Mouse (Mus musculus): ENCODE results near the gene Gm21992. TPM values are rescaled to one million over a fixed set of nuclear protein-coding genes. Genes with fewer than 3 reads are reported as not detected.

Gm21992 gene
- polyA plus RNA-seq, 1 experiment from 2014 or later = 12.9 TPM

- Histone ChIP-seq H3K9me3 (ENCODE audit: control insufficient read depth, low read length) (no peaks in the 10 kb centered on the region), H3K4me3 (ENCODE audit: low read depth, low read length) (no peak overlapping the region), H3K9ac (ENCODE audit: low read length) (no peak overlapping the region), H3K27ac (ENCODE audit: low read depth, low read length) (no peak overlapping the region), H3K36me3 (ENCODE audit: control insufficient read depth, insufficient read depth, low read length) (peaks cover 17% of the 10 kb centered on the region), H3K4me2 (no peak overlapping the region), H3K4me1 (ENCODE audit: control insufficient read depth, insufficient read depth, low read length) (no peaks in the 10 kb centered on the region), H3K27me3 (ENCODE audit: control insufficient read depth, insufficient read depth, low read length) (no peaks in the 10 kb centered on the region)
- DNase-seq (ENCODE audit: low spot score, missing footprints) = no peak
- ATAC-seq (ENCODE audit: low FRiP score) = no peak
- 87% methylated on average over 11 of the region's 11 CpGs for WGBS
Measured at GRCm38 (mm10) chr19:4739053-4739452, 72.4 kb downstream of the Gm21992 start.

GRCm38 (mm10) chr19:4737866-4738265, 73.5 kb downstream of the Gm21992 start:
- 88% methylated on average over 13 of the region's 13 CpGs for WGBS
- H3K4me1 ChIP-seq (ENCODE audit: control insufficient read depth, insufficient read depth, low read length) = no peaks in the 10 kb centered on the region
- ATAC-seq (ENCODE audit: low FRiP score) (no peak), DNase-seq (ENCODE audit: low spot score, missing footprints) (no peak)
- no peak overlapping the region for H3K9ac ChIP-seq (ENCODE audit: low read length)
- H3K27me3 ChIP-seq (ENCODE audit: control insufficient read depth, insufficient read depth, low read length) = no peaks in the 10 kb centered on the region
- no peak overlapping the region for H3K4me3 ChIP-seq (ENCODE audit: low read depth, low read length)
- no peak overlapping the region for H3K27ac ChIP-seq (ENCODE audit: low read depth, low read length)
- H3K9me3 ChIP-seq (ENCODE audit: control insufficient read depth, low read length) = no peaks in the 10 kb centered on the region
- H3K36me3 ChIP-seq (ENCODE audit: control insufficient read depth, insufficient read depth, low read length) = peaks cover 17% of the 10 kb centered on the region
- no peak overlapping the region for H3K4me2 ChIP-seq

GRCm38 (mm10) chr19:4733052-4733451, 78.4 kb downstream of the Gm21992 start:
- Histone ChIP-seq H3K4me3 (ENCODE audit: low read depth, low read length) (no peak overlapping the region), H3K9ac (ENCODE audit: low read length) (no peak overlapping the region), H3K9me3 (ENCODE audit: control insufficient read depth, low read length) (no peaks in the 10 kb centered on the region), H3K4me1 (ENCODE audit: control insufficient read depth, insufficient read depth, low read length) (no peaks in the 10 kb centered on the region), H3K27me3 (ENCODE audit: control insufficient read depth, insufficient read depth, low read length) (no peaks in the 10 kb centered on the region), H3K27ac (ENCODE audit: low read depth, low read length) (no peak overlapping the region), H3K36me3 (ENCODE audit: control insufficient read depth, insufficient read depth, low read length) (peaks cover 16% of the 10 kb centered on the region), H3K4me2 (no peak overlapping the region)
- 95% methylated on average over 3 of the region's 3 CpGs for WGBS
- ATAC-seq (ENCODE audit: low FRiP score) (no peak), DNase-seq (ENCODE audit: low spot score, missing footprints) (no peak)

- Histone ChIP-seq H3K4me3 (ENCODE audit: low read depth, low read length) (no peak overlapping the region), H3K4me1 (ENCODE audit: control insufficient read depth, insufficient read depth, low read length) (no peaks in the 10 kb centered on the region), H3K4me2 (no peak overlapping the region), H3K27me3 (ENCODE audit: control insufficient read depth, insufficient read depth, low read length) (no peaks in the 10 kb centered on the region), H3K9ac (ENCODE audit: low read length) (no peak overlapping the region), H3K36me3 (ENCODE audit: control insufficient read depth, insufficient read depth, low read length) (peaks cover 7% of the 10 kb centered on the region), H3K9me3 (ENCODE audit: control insufficient read depth, low read length) (no peaks in the 10 kb centered on the region), H3K27ac (ENCODE audit: low read depth, low read length) (no peak overlapping the region)
- DNase-seq (ENCODE audit: low spot score, missing footprints) (no peak), ATAC-seq (ENCODE audit: low FRiP score) (no peak)
- WGBS = 91% methylated on average over 9 of the region's 9 CpGs
Measured at GRCm38 (mm10) chr19:4729186-4729585, 82.2 kb downstream of the Gm21992 start.

GRCm38 (mm10) chr19:4720671-4721244, 90.7 kb downstream of the Gm21992 start:
- no peaks in the 10 kb centered on the region for H3K27me3 ChIP-seq (ENCODE audit: control insufficient read depth, insufficient read depth, low read length)
- 25% methylated on average over 11 of the region's 11 CpGs for WGBS
- 0 out of 2 replicates have a peak, but pooled peaks cover 4% of the 10 kb centered on the region for H3K4me1 ChIP-seq (ENCODE audit: control insufficient read depth, insufficient read depth, low read length)
- no peaks in the 10 kb centered on the region for H3K9me3 ChIP-seq (ENCODE audit: control insufficient read depth, low read length)
- no peak overlapping the region for H3K9ac ChIP-seq (ENCODE audit: low read length)
- no peak overlapping the region for H3K4me2 ChIP-seq
- H3K36me3 ChIP-seq (ENCODE audit: control insufficient read depth, insufficient read depth, low read length) = no peaks in the 10 kb centered on the region; the same call in 1 of the 2 replicates
- DNase-seq (ENCODE audit: low spot score, missing footprints) (no peak), ATAC-seq (ENCODE audit: low FRiP score) (no peak)
- no peak overlapping the region for H3K4me3 ChIP-seq (ENCODE audit: low read depth, low read length)
- H3K27ac ChIP-seq (ENCODE audit: low read depth, low read length) = no peak overlapping the region

- whole genome bisulfite sequencing = 85% methylated on average over 15 of the region's 15 CpGs
- no peak for ATAC-seq (ENCODE audit: low FRiP score)
- no peak for DNase-seq (ENCODE audit: low spot score, missing footprints)
- Histone ChIP-seq H3K4me2 (no peak overlapping the region), H3K9ac (ENCODE audit: low read length) (no peak overlapping the region), H3K4me3 (ENCODE audit: low read depth, low read length) (no peak overlapping the region), H3K27me3 (ENCODE audit: control insufficient read depth, insufficient read depth, low read length) (no peaks in the 10 kb centered on the region), H3K27ac (ENCODE audit: low read depth, low read length) (no peak overlapping the region), H3K4me1 (ENCODE audit: control insufficient read depth, insufficient read depth, low read length) (0 out of 2 replicates have a peak, but pooled peaks cover 4% of the 10 kb centered on the region), H3K9me3 (ENCODE audit: control insufficient read depth, low read length) (no peaks in the 10 kb centered on the region), H3K36me3 (ENCODE audit: control insufficient read depth, insufficient read depth, low read length) (no peaks in the 10 kb centered on the region; the same call in 1 of the 2 replicates)
Measured at GRCm38 (mm10) chr19:4720112-4720511, 91.3 kb downstream of the Gm21992 start.

- H3K4me1 ChIP-seq (ENCODE audit: control insufficient read depth, insufficient read depth, low read length) = peaks cover 7% of the 10 kb centered on the region; the same call in 1 of the 2 replicates
- 13% methylated on average over 5 of the region's 5 CpGs for WGBS
- no peaks in the 10 kb centered on the region for H3K9me3 ChIP-seq (ENCODE audit: control insufficient read depth, low read length)
- H3K9ac ChIP-seq (ENCODE audit: low read length) = no peak overlapping the region
- DNase-seq (ENCODE audit: low spot score, missing footprints) (no peak), ATAC-seq (ENCODE audit: low FRiP score) (no peak)
- H3K4me2 ChIP-seq = no peak overlapping the region
- H3K4me3 ChIP-seq (ENCODE audit: low read depth, low read length) = no peak overlapping the region
- H3K27me3 ChIP-seq (ENCODE audit: control insufficient read depth, insufficient read depth, low read length) = peaks cover under 1% of the 10 kb centered on the region; the same call in 1 of the 2 replicates
- no peaks in the 10 kb centered on the region; the same call in 1 of the 2 replicates for H3K36me3 ChIP-seq (ENCODE audit: control insufficient read depth, insufficient read depth, low read length)
- no peak overlapping the region for H3K27ac ChIP-seq (ENCODE audit: low read depth, low read length)
Measured at GRCm38 (mm10) chr19:4719351-4719764, 92.1 kb downstream of the Gm21992 start.

- H3K4me3 ChIP-seq (ENCODE audit: low read depth, low read length) = no peak overlapping the region
- DNase-seq (ENCODE audit: low spot score, missing footprints) (no peak), ATAC-seq (ENCODE audit: low FRiP score) (no peak)
- H3K9ac ChIP-seq (ENCODE audit: low read length) = no peak overlapping the region
- 34% methylated on average over 12 of the region's 12 CpGs for WGBS
- peaks cover 2% of the 10 kb centered on the region; the same call in 1 of the 2 replicates for H3K27me3 ChIP-seq (ENCODE audit: control insufficient read depth, insufficient read depth, low read length)
- H3K4me1 ChIP-seq (ENCODE audit: control insufficient read depth, insufficient read depth, low read length) = peaks cover 9% of the 10 kb centered on the region; the same call in 1 of the 2 replicates
- no peaks in the 10 kb centered on the region for H3K36me3 ChIP-seq (ENCODE audit: control insufficient read depth, insufficient read depth, low read length)
- H3K27ac ChIP-seq (ENCODE audit: low read depth, low read length) = no peak overlapping the region
- H3K9me3 ChIP-seq (ENCODE audit: control insufficient read depth, low read length) = no peaks in the 10 kb centered on the region
- no peak overlapping the region for H3K4me2 ChIP-seq
Measured at GRCm38 (mm10) chr19:4718716-4719115, 92.7 kb downstream of the Gm21992 start.

GRCm38 (mm10) chr19:4717281-4717680, 94.1 kb downstream of the Gm21992 start:
- peaks cover 2% of the 10 kb centered on the region; the same call in 1 of the 2 replicates for H3K27me3 ChIP-seq (ENCODE audit: control insufficient read depth, insufficient read depth, low read length)
- no peaks in the 10 kb centered on the region for H3K36me3 ChIP-seq (ENCODE audit: control insufficient read depth, insufficient read depth, low read length)
- no peak overlapping the region for H3K9ac ChIP-seq (ENCODE audit: low read length)
- H3K9me3 ChIP-seq (ENCODE audit: control insufficient read depth, low read length) = no peaks in the 10 kb centered on the region
- no peak overlapping the region for H3K27ac ChIP-seq (ENCODE audit: low read depth, low read length)
- H3K4me3 ChIP-seq (ENCODE audit: low read depth, low read length) = no peak overlapping the region
- no peak overlapping the region for H3K4me2 ChIP-seq
- DNase-seq (ENCODE audit: low spot score, missing footprints) (no peak), ATAC-seq (ENCODE audit: low FRiP score) (no peak)
- 98% methylated on average over 2 of the region's 2 CpGs for WGBS
- peaks cover 17% of the 10 kb centered on the region for H3K4me1 ChIP-seq (ENCODE audit: control insufficient read depth, insufficient read depth, low read length)
